Mouse (Mus musculus) neural tube, embryonic 10.5 days (tissue): ENCODE measurements around the gene Aspg.
A peak's percentile ranks its signal among the peaks of the same experiment; 100 is the strongest.

Experiments
- DNase-seq: peaks from one replicate; pipeline ENCODE4 v3.0.0-alpha.2; 2017; ENCODE audit warnings: low spot score; ENCODE audit errors: extremely low spot score

Gene Aspg

DNA sequence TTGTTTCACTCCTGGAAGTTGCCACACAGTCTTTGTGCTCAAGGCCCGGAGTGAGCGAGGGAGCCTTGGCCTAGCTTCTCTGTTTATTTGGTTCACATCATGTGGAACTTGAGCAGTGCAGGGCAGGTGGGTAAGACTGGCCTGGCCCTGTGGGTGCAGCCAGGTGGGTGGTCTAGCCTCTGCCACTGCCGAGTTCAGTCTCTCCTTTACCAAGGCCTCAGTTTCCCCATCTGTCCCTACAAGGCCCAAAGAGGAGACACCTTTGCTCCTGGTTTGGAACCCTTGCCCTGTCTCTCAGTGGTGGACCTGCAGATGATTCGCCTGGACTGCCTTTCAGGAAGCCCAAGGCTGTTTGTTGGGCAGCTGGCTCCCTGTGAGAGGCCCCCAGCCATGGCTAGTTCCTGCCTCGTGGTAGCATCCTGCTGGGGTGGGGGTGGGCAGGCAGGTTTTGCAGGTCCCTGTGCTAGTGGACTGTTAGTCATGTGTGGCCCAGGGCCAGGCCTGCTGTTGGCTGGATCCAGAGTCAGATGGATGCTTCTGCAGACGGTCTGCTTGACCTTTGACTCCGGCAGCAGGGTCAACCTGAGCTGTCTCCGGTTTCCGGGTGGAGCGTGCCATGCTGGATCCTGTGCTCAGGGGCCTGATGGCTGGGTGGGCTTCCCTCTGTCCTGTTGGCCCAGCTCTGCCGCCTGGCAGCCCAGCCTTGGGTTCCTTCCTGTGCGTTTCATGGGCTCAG is 44.9 kb downstream of the Aspg start:
- peak; percentile 66 for DNase-seq

DNA sequence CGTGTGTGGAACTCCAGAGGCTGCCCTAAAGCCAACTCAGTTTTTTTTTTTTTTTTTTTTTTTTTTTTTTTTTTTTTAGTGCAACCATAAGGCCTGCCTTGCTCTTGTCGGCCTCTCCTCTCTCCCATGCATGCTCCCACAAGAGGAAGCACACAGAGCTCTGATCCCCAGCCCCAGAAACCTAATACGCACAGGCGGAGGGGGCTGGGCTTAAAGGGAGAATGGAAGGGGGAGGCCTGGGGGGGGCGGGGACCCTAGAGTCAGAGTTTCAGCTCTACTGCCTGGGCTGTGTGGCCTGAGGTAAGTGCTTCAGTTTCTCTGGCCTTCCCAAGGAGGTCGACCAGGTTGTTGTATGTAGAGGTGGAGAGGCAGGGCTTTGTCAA is 45.5 kb downstream of the Aspg start:
- DNase-seq: no peak

DNA sequence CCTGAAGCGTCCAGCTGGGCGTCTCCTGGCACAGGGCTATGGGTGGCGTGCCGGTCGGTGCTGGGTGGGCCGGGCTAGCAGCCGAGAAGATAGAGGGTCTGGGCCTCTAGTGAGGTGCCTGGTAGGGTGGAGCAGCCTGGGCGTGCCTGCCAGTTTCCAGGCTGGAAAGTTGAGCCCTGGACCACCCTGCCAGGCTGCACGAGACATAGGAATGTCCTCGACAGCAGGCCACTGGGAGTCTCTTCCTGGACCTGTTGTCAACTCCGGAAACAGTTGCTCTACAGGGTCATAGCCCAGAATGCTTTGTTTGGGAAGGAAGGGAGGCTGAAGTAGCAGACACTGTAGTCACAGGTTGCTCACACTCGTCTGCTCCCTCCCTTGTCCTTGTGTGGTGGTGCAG is 47.1 kb downstream of the Aspg start:
- DNase-seq: no peak

DNA sequence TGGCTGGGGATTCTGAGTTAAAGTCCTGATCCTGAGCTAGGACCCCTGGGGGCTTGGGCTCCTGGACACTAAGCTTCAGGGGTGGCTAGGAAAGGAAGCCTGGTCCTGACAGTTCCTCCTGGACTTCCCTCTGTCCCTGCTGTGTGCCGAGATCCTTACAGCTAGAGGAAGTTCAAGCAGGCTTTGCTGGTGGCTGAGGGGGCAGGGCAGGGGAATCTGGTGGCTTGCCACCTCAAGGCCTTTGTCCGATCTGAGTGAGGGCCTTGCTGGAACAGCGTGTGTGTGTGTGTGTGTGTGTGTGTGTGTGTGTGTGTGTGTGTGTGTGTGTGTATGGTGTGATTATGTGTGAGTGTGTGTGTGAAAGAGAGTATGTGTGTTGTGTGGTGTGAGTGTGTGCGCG is 48.0 kb downstream of the Aspg start:
- no peak for DNase-seq

DNA sequence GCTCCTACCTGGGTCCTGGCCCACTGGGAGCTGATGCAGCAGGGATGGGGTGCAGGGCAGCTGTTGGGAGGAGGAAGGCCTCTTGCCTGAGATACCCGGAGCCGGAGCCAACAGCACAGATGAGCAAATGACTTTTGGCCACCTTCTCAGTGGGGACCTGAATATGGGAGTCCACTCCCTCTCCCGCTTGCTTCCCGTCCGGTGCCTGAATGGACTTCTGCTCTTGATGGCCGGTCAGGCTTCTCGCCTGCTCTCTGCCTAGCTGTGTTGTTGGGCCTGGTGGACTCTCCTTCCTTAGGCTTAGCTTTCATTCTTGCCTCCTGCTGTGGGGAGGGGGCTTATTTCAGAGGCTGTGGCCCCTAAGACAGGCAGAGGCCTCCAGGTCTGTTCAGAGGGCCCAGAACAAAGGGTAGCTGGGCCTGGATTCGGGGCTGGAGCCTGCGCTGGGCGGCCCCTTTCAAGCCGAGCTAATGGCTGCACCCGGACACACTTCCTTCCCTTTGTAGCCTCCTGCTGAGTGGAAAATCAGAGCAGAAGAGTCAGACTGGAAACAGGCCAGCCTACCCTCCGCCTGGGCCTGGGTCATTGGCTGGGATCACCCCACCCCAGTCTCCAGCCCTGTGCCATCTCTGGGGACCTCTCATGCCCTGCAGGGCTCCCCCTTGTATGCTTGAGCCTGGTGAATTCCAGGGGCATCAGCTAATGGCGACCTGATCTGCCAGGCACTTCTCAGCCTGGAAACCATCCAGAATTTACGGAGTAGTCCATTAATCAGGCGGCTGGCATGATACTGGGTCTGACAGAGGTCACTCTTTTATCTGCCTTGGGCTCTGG is 49.0 kb downstream of the Aspg start:
- DNase-seq: no peak

DNA sequence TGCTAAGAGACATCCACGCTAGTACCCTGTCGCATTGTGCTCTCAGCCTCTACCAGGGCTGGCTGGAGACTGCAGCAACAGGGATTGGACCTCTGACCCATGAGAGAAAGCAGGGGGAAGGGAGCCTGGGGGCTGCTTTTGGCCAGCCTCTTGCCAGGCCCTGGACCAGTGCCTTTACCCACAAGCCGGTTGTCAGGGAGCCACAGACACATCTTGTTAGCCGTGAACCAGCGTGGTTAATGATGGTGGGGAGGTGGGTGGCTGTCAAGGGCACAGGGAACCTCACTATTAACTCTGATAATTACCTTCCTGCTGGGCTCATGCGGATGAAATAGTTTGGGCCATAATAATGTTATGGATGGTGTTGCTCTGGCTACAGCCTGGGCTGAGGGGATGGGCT is 50.3 kb downstream of the Aspg start:
- no peak for DNase-seq

DNA sequence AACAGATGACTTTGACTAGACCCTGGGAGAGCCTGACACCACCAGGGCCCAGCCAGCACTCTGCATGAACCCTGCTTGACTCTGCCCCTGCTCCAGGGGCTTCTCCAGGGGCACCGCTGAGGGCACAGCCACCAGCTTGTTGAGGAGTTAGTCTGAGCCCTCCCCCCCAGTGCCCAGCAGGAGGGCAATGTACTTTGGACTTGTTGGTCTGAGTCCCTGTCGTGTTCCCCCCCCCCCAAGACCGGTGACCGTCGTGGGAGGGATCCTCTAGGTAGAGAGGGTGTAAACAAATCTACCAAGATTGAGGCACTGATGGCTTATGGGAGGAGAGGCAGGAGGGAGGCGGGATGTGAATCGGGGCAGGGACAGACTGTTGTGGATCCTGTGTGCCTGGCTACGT is 51.8 kb downstream of the Aspg start:
- no peak for DNase-seq

DNA sequence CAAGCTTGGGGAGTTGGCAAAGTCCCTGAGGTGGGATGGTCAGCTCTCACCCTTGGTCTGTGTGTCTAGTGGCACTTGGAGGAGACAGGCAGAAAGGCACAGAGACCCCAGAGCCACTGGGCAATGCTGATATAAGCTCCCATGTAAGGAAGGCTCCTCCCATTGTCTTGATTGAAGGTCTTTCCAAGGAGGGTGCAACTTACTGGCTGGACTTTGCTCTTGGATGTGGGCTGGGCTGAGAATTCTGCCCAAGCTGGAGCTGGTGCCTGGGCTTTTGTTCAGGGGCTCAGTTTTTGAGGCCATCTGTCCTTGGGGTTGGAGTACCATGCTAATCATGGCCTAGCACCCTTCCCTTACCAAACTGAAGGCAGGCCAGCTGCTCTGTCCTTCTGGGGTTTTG is 52.3 kb downstream of the Aspg start:
- no peak for DNase-seq

DNA sequence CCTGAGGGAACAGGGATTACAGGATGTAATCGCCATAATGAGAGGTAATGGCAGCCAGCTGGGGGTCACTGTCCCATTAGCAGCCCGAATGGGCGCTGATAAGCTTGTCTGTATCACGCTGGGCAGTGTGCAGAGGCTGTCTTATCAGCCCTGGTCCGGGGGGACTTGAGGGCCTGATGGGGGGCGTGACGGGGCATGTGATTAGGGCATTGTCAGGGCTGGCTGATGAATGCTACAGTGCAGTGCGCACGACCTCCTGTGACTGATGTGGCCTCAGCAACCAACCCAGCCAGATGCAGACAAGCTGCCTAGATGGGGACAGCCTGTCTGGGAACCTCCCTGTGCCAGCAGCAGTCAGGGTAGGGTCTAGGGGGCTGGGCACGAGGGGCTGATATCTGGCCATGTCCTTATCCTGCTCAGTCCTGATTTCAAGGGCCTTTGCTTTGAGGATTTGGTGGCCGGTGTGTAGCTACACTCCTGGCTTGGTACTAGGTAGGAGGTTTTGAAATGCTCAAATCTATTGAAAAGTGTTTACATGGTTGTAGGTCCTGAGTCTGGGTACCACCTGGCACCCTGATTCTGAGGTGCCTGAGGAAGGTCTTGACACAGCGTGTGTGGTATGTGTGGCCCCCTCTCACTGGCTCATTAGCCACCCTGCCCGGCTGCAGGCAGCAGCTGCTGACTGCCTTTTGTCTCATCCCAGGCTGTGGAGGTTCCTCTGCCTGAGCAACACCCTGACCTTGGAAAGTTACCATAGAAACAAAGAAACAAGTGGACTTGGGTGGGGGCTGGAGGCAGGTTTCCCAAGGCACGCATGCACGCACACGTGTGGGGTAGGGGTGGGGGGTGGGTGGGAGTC is 57.7 kb downstream of the Aspg start:
- no peak for DNase-seq

DNA sequence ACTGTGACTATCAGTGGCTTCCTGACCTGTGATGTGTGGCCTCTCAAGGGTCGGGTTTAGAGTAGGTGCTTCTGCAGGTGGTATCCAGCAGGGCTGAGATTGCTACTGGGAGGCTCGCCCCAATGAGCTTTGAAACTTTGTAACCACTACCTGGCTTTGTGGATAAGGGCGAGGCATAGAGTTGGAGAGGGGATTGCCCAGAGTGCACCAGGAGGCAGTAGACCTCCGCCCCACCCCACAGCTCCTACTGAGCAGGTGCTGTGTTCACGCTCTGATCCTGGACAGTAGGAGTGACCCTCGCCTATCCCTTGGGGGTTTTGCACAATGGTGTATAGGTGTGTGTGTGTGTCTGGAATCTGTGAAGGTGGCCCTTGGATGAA is 58.4 kb downstream of the Aspg start:
- no peak for DNase-seq

DNA sequence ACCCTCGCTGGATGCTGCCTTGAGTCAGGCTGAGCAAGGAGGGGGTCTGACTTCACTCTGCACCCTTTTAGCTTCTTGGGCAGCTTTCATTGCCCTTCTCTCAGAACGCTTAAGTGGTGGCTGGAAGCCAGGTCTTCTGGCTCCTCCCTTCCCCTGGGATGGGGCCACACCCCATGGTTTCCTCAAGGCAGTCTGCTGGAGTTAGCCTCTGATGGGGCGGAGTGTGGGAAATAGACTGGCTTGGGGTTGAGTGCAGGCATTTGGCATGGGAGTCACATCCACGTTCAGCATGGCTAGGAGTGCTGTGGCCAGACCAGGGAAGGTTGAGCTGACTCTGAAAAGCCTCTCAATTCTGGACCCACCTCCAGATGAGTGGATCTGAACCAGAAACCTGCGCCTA is 62.8 kb downstream of the Aspg start:
- DNase-seq: no peak

DNA sequence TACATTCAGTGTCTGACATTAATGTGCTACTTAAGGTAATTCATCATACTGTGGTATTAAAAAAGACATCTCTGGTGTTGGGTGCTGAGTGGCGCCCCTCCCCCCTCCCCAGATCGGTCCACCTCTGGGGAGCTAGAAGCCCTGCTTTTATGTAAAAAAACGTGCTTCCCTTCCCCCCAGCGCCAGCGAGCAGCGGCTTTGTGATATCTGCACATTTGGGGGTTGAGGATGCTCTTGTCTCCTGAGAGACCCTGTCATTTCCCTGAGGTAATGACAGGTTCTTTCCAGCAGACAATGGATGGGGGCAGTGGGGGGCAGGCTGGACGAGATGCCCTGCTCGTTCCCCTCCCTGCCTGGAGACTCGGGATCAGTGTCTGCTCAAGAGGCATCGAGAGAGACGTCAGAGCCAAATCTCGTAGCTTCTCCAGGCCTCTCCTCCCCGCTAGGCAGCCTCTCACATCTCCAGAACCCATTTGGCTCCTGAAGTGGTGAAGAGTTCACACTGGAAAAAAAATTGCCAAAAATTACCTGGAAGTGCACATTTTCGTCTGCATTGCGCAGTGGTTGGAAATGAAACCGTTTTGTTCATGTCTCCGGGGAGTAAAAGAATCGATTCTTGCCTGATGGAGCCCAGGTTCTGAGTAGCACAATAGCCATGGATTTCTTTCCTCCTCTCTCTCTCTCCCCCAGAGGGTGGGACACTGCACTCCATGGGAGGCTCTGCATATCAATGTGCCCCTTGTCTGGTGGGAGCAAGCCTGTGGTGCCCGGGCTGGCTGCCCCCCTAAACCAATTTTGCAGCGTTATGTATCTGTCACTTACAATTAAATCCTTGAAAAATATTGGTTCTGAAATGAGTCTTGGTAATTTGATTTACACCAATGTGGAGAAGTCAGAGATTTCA is 64.4 kb downstream of the Aspg start:
- DNase-seq: no peak

DNA sequence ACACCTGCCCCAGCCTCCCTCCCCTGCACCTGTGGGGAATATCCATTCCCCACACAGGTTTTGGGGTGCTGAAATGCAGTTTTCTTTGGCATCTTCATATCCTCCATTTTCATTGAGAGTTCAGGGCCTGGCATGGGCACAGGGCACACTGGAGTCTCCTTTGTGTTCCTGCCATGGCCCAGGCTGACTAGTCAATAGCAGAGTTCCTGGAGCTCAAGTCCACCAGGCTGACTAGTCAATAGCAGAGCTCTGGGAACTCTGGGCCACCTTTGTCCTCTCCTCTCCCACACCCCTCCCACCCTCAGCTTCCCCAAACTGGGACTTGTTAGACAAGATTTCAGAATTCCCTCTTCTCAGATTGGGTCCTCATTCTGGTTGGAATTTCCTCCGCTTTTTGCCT is 65.2 kb downstream of the Aspg start:
- DNase-seq: no peak

DNA sequence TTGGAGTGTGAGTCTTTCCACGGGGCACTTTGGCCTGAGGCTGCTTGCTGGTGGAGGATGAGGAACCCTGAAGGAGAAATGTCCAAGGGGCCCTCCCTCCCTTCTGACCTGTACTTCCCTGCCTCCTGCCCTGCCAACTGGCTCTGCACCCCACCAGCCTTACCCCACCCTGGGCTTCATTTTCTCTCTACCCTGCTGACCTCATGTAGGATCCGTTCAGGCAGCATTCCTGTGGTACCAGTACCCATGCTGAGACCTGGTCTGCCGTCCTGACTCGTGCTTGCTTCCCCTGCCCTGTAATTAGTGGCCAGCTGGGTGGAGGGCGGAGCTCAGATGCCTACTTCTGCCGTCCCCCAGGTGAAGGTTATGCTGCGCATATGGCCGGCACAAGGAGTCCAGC is 65.7 kb downstream of the Aspg start:
- DNase-seq: no peak
